Mouse (Mus musculus): ENCODE results near the gene Cryga. TPM values are rescaled to one million over a fixed set of nuclear protein-coding genes. Genes with fewer than 3 reads are reported as not detected.

Cryga gene
- polyA plus RNA-seq, 1 experiment from 2014 or later = not detected

GRCm38 (mm10) chr1:65107654-65108279 lies 4.6 kb upstream of the Cryga start:
- H3K9ac ChIP-seq (replicated peaks; ENCODE audit: low read depth) = no peak overlapping the region
- H3K4me2 ChIP-seq (replicated peaks; ENCODE audit: low read depth, low read length) = no peak overlapping the region
- TF ChIP-seq EP300 (IDR thresholded peaks at IDR 0.05) (no peak), CTCF (IDR thresholded peaks at IDR 0.05) (no peak)
- no peaks in the 10 kb centered on the region for H3K9me3 ChIP-seq (ENCODE audit: low read length)
- no peaks in the 10 kb centered on the region for H3K27me3 ChIP-seq (replicated peaks; ENCODE audit: insufficient read depth, low read length)
- 72% methylated on average over 10 of the region's 10 CpGs for WGBS
- no peaks in the 10 kb centered on the region for H3K4me1 ChIP-seq (ENCODE audit: insufficient read depth, low read depth, low read length)
- H3K27ac ChIP-seq (ENCODE audit: low read length) = no peak overlapping the region
- ATAC-seq = no peak
- H3K36me3 ChIP-seq (ENCODE audit: insufficient read depth, low read length) = no peaks in the 10 kb centered on the region
- no peak overlapping the region for H3K4me3 ChIP-seq (ENCODE audit: low read depth, low read length)
- DNase-seq (ENCODE audit: low spot score) = no peak

- no peaks in the 10 kb centered on the region for H3K36me3 ChIP-seq (ENCODE audit: insufficient read depth, low read length)
- H3K4me3 ChIP-seq (ENCODE audit: low read depth, low read length) = no peak overlapping the region
- no peak for DNase-seq (ENCODE audit: low spot score)
- H3K4me1 ChIP-seq (ENCODE audit: insufficient read depth, low read depth, low read length) = no peaks in the 10 kb centered on the region
- H3K9ac ChIP-seq (replicated peaks; ENCODE audit: low read depth) = no peak overlapping the region
- H3K27me3 ChIP-seq (replicated peaks; ENCODE audit: insufficient read depth, low read length) = no peaks in the 10 kb centered on the region
- TF ChIP-seq EP300 (IDR thresholded peaks at IDR 0.05) = no peak
- no peak for TF ChIP-seq CTCF (IDR thresholded peaks at IDR 0.05)
- WGBS = 74% methylated on average over 3 of the region's 3 CpGs
- H3K4me2 ChIP-seq (replicated peaks; ENCODE audit: low read depth, low read length) = no peak overlapping the region
- H3K27ac ChIP-seq (ENCODE audit: low read length) = no peak overlapping the region
- no peak for ATAC-seq
- no peaks in the 10 kb centered on the region for H3K9me3 ChIP-seq (ENCODE audit: low read length)
Measured at GRCm38 (mm10) chr1:65096953-65097352, 6.2 kb downstream of the Cryga start.

- Histone ChIP-seq H3K9me3 (ENCODE audit: low read length) (no peaks in the 10 kb centered on the region), H3K27ac (ENCODE audit: low read length) (no peak overlapping the region), H3K9ac (replicated peaks; ENCODE audit: low read depth) (no peak overlapping the region), H3K4me2 (replicated peaks; ENCODE audit: low read depth, low read length) (no peak overlapping the region), H3K4me3 (ENCODE audit: low read depth, low read length) (no peak overlapping the region), H3K4me1 (ENCODE audit: insufficient read depth, low read depth, low read length) (no peaks in the 10 kb centered on the region), H3K27me3 (replicated peaks; ENCODE audit: insufficient read depth, low read length) (no peaks in the 10 kb centered on the region), H3K36me3 (ENCODE audit: insufficient read depth, low read length) (no peaks in the 10 kb centered on the region)
- TF ChIP-seq CTCF (IDR thresholded peaks at IDR 0.05) = no peak
- TF ChIP-seq EP300 (IDR thresholded peaks at IDR 0.05) = no peak
- 95% methylated on average over 3 of the region's 3 CpGs for WGBS
- DNase-seq (ENCODE audit: low spot score) = no peak
- ATAC-seq = no peak
Measured at GRCm38 (mm10) chr1:65091566-65091965, 11.6 kb downstream of the Cryga start.

- no peak for ATAC-seq
Measured at GRCm38 (mm10) chr1:65090370-65090769, 12.8 kb downstream of the Cryga start.

GRCm38 (mm10) chr1:65088567-65089356 lies 14.4 kb downstream of the Cryga start:
- Histone ChIP-seq H3K27me3 (replicated peaks; ENCODE audit: insufficient read depth, low read length) (no peaks in the 10 kb centered on the region), H3K27ac (ENCODE audit: low read length) (no peak overlapping the region), H3K4me1 (ENCODE audit: insufficient read depth, low read depth, low read length) (no peaks in the 10 kb centered on the region), H3K36me3 (ENCODE audit: insufficient read depth, low read length) (no peaks in the 10 kb centered on the region), H3K4me2 (replicated peaks; ENCODE audit: low read depth, low read length) (no peak overlapping the region), H3K9me3 (ENCODE audit: low read length) (no peaks in the 10 kb centered on the region), H3K4me3 (ENCODE audit: low read depth, low read length) (no peak overlapping the region), H3K9ac (replicated peaks; ENCODE audit: low read depth) (no peak overlapping the region)
- 73% methylated on average over 6 of the region's 6 CpGs for WGBS
- no peak for DNase-seq (ENCODE audit: low spot score)
- TF ChIP-seq EP300 (IDR thresholded peaks at IDR 0.05) (no peak), CTCF (IDR thresholded peaks at IDR 0.05) (no peak)
- no peak for ATAC-seq

More at GRCm38 (mm10) chr1:65090370-65090769, 12.8 kb downstream of the Cryga start:
- WGBS = 21% methylated on average over 2 of the region's 2 CpGs
- no peaks in the 10 kb centered on the region for H3K27me3 ChIP-seq (replicated peaks; ENCODE audit: insufficient read depth, low read length)
- H3K27ac ChIP-seq (ENCODE audit: low read length) = no peak overlapping the region
- H3K4me2 ChIP-seq (replicated peaks; ENCODE audit: low read depth, low read length) = no peak overlapping the region
- TF ChIP-seq CTCF (IDR thresholded peaks at IDR 0.05) = no peak
- no peak for TF ChIP-seq EP300 (IDR thresholded peaks at IDR 0.05)
- no peaks in the 10 kb centered on the region for H3K9me3 ChIP-seq (ENCODE audit: low read length)
- no peaks in the 10 kb centered on the region for H3K4me1 ChIP-seq (ENCODE audit: insufficient read depth, low read depth, low read length)
- no peak overlapping the region for H3K4me3 ChIP-seq (ENCODE audit: low read depth, low read length)
- no peaks in the 10 kb centered on the region for H3K36me3 ChIP-seq (ENCODE audit: insufficient read depth, low read length)
- no peak overlapping the region for H3K9ac ChIP-seq (replicated peaks; ENCODE audit: low read depth)
- peak; percentile 38 for DNase-seq (ENCODE audit: low spot score)

GRCm38 (mm10) chr1:65082188-65082587 lies 21.0 kb downstream of the Cryga start, which contains the start of gene Crygb:
Gene Crygb, minus strand, starts transcription at chr1:65082288.
- DNase-seq (ENCODE audit: low spot score) = no peak
- H3K27me3 ChIP-seq (replicated peaks; ENCODE audit: insufficient read depth, low read length) = no peaks in the 10 kb centered on the region
- H3K4me3 ChIP-seq (ENCODE audit: low read depth, low read length) = no peak within 1 kb of the TSS
- H3K36me3 ChIP-seq (ENCODE audit: insufficient read depth, low read length) = no peaks in the 10 kb centered on the region
- no peaks in the 10 kb centered on the region for H3K9me3 ChIP-seq (ENCODE audit: low read length)
- no peaks in the 10 kb centered on the region for H3K4me1 ChIP-seq (ENCODE audit: insufficient read depth, low read depth, low read length)
- ATAC-seq = no peak
- no peak within 1 kb of the TSS for H3K4me2 ChIP-seq (replicated peaks; ENCODE audit: low read depth, low read length)
- no peak within 1 kb of the TSS for H3K9ac ChIP-seq (replicated peaks; ENCODE audit: low read depth)
- H3K27ac ChIP-seq (ENCODE audit: low read length) = no peak within 1 kb of the TSS
- WGBS = 40% methylated on average over 7 of the region's 7 CpGs
- TF ChIP-seq EP300 (IDR thresholded peaks at IDR 0.05) = no peak
- no peak for TF ChIP-seq CTCF (IDR thresholded peaks at IDR 0.05)

Data from lung, postnatal 0 days (tissue).